Mouse (Mus musculus): ENCODE measurements around the gene Nlrp4b.
A peak's percentile ranks its signal among the peaks of the same experiment; 100 is the strongest.

The Nlrp4b gene

GRCm38 (mm10) chr7:10687489-10687888 lies at the start of gene Nlrp4b:
Nlrp4b (plus strand) TSS chr7:10687789.
- DNase-seq (ENCODE audit: low read depth, low spot score) = no peak

GRCm38 (mm10) chr7:10754264-10754663 lies 66.7 kb downstream of the Nlrp4b start, which contains the start of gene Vmn1r71:
Vmn1r71 (minus strand) TSS chr7:10754364.
- DNase-seq (ENCODE audit: low read depth, low spot score) = no peak

- DNase-seq (ENCODE audit: low read depth, low spot score) = peak; percentile 83
These were observed 70.0 kb downstream of the Nlrp4b start for GRCm38 (mm10) chr7:10757551-10757950.

Measured in R1 (cell line).